Mouse (Mus musculus): ENCODE measurements around the gene Tbc1d22a.

GRCm38 (mm10) chr15:86375262-86375661 is 161.0 kb downstream of the Tbc1d22a start:
- TF ChIP-seq CTCF (conservative IDR thresholded peaks at IDR 0.05; ENCODE audit: insufficient read depth, insufficient read length, low read depth, low read length), result no peak
- TF ChIP-seq POLR2A (IDR thresholded peaks at IDR 0.05; ENCODE audit: low read depth, low read length), result no peak

All from kidney, adult 2 months (tissue).